Mouse (Mus musculus): ENCODE results near the gene Adh7.

DNA sequence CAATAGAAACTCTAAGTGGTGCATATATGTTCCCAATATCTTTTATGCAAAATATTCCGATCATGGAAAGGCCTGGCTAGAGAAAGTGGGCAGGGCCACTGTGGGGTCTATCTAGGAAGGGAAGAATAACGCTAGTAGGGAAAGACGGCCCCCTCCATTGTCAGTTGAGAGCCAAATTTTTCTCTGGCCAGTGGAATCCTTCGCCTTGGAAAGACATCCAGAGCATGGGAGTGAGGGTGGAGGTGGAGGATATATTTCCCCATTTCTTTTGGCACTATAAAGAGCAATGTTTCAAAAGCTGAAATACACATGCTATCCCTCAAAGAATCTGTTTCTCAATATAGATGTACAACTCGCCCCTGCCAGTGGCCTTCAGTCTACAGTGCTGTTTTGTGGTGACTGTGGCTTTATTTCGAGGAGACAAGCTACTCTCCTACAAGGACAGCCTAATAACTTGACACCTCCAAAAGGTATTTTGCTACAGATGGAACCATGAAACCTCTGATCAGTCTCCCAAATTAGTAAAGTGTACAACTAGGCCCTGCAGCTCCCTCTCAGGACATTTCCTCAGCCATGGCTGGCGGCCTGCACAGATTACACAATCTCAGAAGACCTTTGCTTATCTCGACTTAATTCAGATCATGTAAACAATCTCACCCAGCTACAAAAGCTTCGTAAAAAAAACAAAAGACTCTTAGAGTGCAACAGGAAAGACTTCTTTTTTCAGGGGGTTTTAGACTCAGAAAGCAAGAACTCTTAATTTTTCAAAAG, 38.4 kb downstream of the Adh7 start:
- no peak for TF ChIP-seq CTCF (IDR thresholded peaks at IDR 0.05; ENCODE audit: extremely low read depth, insufficient read length, insufficient replicate concordance, low read depth, low read length)
- no peak for TF ChIP-seq POLR2A (IDR thresholded peaks at IDR 0.05; ENCODE audit: low read depth, low read length)

Data from small intestine, adult 2 months (tissue).